Mouse (Mus musculus): ENCODE measurements around the gene Hoga1. TPM values are rescaled to one million over a fixed set of nuclear protein-coding genes. Genes with fewer than 3 reads are reported as not detected.

Gene Hoga1
- polyA plus RNA-seq, 1 experiment from 2014 or later = 0.44 TPM

GRCm38 (mm10) chr19:42089748-42090595 lies 44.6 kb downstream of the Hoga1 start, which contains the start of gene Pi4k2a:
Gene Pi4k2a (plus strand): TSS chr19:42090470.
- Histone ChIP-seq H3K4me1 (peaks cover 30% of the 10 kb centered on the region), H3K9ac (peak within 1 kb of the TSS; percentile 91), H3K27ac (replicated peaks) (peak within 1 kb of the TSS; percentile 91), H3K36me3 (peaks cover 18% of the 10 kb centered on the region), H3K4me3 (peak within 1 kb of the TSS; percentile 96), H3K27me3 (replicated peaks) (no peaks in the 10 kb centered on the region), H3K9me3 (no peaks in the 10 kb centered on the region), H3K4me2 (peak within 1 kb of the TSS; percentile 79)
- WGBS = under 1% methylated on average over 55 of the region's 55 CpGs
- ATAC-seq (ENCODE audit: extremely low read depth, insufficient number of reproducible peaks, low FRiP score, low TSS enrichment) = peak; percentile 98

DNA sequence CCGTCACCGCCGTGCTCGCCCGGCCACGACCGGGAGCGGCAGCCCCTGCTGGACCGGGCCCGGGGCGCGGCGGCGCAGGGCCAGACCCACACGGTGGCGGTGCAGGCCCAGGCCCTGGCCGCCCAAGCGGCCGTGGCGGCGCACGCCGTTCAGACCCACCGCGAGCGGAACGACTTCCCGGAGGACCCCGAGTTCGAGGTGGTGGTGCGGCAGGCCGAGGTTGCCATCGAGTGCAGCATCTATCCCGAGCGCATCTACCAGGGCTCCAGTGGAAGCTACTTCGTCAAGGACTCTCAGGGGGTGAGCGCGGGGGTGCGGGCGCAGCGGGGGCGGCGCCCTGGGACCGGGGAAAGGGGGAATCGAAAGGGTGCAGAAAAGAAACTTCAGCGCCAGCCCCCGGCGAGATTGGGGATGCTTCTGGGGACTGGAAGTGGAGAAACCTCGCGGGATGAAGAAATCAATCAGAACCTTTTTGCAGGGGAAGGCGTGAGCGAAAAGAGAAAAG lies 45.3 kb downstream of the Hoga1 start:
- peak overlapping the region; percentile 73 for H3K4me2 ChIP-seq
- peak; percentile 50 for ATAC-seq (ENCODE audit: extremely low read depth, insufficient number of reproducible peaks, low FRiP score, low TSS enrichment)
- H3K27me3 ChIP-seq (replicated peaks) = no peaks in the 10 kb centered on the region
- H3K9ac ChIP-seq = peak overlapping the region; percentile 91
- peak overlapping the region; percentile 91 for H3K27ac ChIP-seq (replicated peaks)
- under 1% methylated on average over 51 of the region's 52 CpGs for WGBS
- peak overlapping the region; percentile 96 for H3K4me3 ChIP-seq
- peaks cover 22% of the 10 kb centered on the region for H3K36me3 ChIP-seq
- H3K9me3 ChIP-seq = no peaks in the 10 kb centered on the region
- H3K4me1 ChIP-seq = peaks cover 27% of the 10 kb centered on the region

- Histone ChIP-seq H3K27me3 (replicated peaks) (no peaks in the 10 kb centered on the region), H3K9ac (no peak overlapping the region), H3K4me1 (no peaks in the 10 kb centered on the region), H3K4me3 (no peak overlapping the region), H3K36me3 (peaks cover 41% of the 10 kb centered on the region), H3K4me2 (no peak overlapping the region), H3K27ac (replicated peaks) (no peak overlapping the region), H3K9me3 (no peaks in the 10 kb centered on the region)
- 78% methylated on average over 3 of the region's 3 CpGs for WGBS
- ATAC-seq (ENCODE audit: extremely low read depth, insufficient number of reproducible peaks, low FRiP score, low TSS enrichment) = no peak
Observed at GRCm38 (mm10) chr19:42099406-42099805, 54.0 kb downstream of the Hoga1 start.

- Histone ChIP-seq H3K36me3 (peaks cover 54% of the 10 kb centered on the region), H3K4me2 (no peak overlapping the region), H3K27ac (replicated peaks) (no peak overlapping the region), H3K4me3 (no peak overlapping the region), H3K4me1 (no peaks in the 10 kb centered on the region), H3K9ac (no peak overlapping the region), H3K27me3 (replicated peaks) (no peaks in the 10 kb centered on the region), H3K9me3 (no peaks in the 10 kb centered on the region)
- ATAC-seq (ENCODE audit: extremely low read depth, insufficient number of reproducible peaks, low FRiP score, low TSS enrichment) = no peak
- WGBS = 89% methylated on average over 9 of the region's 9 CpGs
Observed at GRCm38 (mm10) chr19:42104681-42105080, 59.3 kb downstream of the Hoga1 start.

DNA sequence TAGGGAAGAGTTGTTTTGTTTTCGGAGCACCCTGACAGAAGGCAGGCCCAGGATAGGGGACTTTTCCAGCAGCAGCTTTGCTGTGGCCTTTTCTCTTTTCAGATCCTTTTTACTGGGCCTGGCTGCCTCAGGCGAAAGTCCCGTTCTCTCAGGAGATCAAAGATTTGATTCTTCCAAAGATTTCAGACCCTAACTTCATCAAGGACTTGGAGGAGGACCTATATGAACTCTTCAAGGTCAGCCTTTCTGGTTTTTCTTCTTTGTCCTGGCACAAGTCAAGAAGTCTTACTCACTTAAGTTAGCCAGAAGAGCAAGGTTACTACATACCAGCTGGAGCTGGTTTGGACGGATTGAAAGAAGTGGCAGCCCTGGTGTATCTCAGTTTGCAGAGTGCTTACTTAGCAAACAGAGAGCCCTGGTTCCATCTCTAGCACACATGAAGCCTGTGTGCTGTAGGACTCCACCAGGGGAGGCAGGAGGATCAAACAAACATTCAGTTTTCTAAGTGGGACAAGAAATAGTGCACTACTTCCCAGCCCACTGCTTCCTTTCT lies 70.4 kb downstream of the Hoga1 start:
- Histone ChIP-seq H3K27ac (replicated peaks) (no peak overlapping the region), H3K4me3 (no peak overlapping the region), H3K9me3 (no peaks in the 10 kb centered on the region), H3K4me2 (no peak overlapping the region), H3K4me1 (no peaks in the 10 kb centered on the region), H3K36me3 (peaks cover 83% of the 10 kb centered on the region), H3K27me3 (replicated peaks) (no peaks in the 10 kb centered on the region), H3K9ac (no peak overlapping the region)
- WGBS = 86% methylated on average over 4 of the region's 4 CpGs
- ATAC-seq (ENCODE audit: extremely low read depth, insufficient number of reproducible peaks, low FRiP score, low TSS enrichment) = no peak

- Histone ChIP-seq H3K36me3 (peaks cover 95% of the 10 kb centered on the region), H3K4me3 (no peak overlapping the region), H3K27ac (replicated peaks) (no peak overlapping the region), H3K4me2 (no peak overlapping the region), H3K27me3 (replicated peaks) (no peaks in the 10 kb centered on the region), H3K9ac (no peak overlapping the region), H3K4me1 (no peaks in the 10 kb centered on the region), H3K9me3 (no peaks in the 10 kb centered on the region)
- WGBS = 95% methylated on average over 9 of the region's 9 CpGs
- no peak for ATAC-seq (ENCODE audit: extremely low read depth, insufficient number of reproducible peaks, low FRiP score, low TSS enrichment)
Observed at GRCm38 (mm10) chr19:42118142-42118541, 72.7 kb downstream of the Hoga1 start.

- no peak overlapping the region for H3K27ac ChIP-seq (replicated peaks)
- 75% methylated on average over 5 of the region's 5 CpGs for WGBS
- H3K27me3 ChIP-seq (replicated peaks) = no peaks in the 10 kb centered on the region
- H3K4me3 ChIP-seq = no peak overlapping the region
- H3K9me3 ChIP-seq = no peaks in the 10 kb centered on the region
- no peak for ATAC-seq (ENCODE audit: extremely low read depth, insufficient number of reproducible peaks, low FRiP score, low TSS enrichment)
- H3K9ac ChIP-seq = no peak overlapping the region
- H3K36me3 ChIP-seq = peaks cover 95% of the 10 kb centered on the region
- 0 out of 2 replicates have a peak, but pooled peaks cover 2% of the 10 kb centered on the region for H3K4me1 ChIP-seq
- no peak overlapping the region for H3K4me2 ChIP-seq
Observed at GRCm38 (mm10) chr19:42118596-42118995, 73.2 kb downstream of the Hoga1 start.

GRCm38 (mm10) chr19:42120451-42120850 lies 75.0 kb downstream of the Hoga1 start:
- H3K4me3 ChIP-seq = no peak overlapping the region
- H3K27ac ChIP-seq (replicated peaks) = no peak overlapping the region
- no peaks in the 10 kb centered on the region for H3K27me3 ChIP-seq (replicated peaks)
- no peak overlapping the region for H3K9ac ChIP-seq
- WGBS = 86% methylated on average over 8 of the region's 8 CpGs
- H3K9me3 ChIP-seq = no peaks in the 10 kb centered on the region
- H3K4me2 ChIP-seq = no peak overlapping the region
- no peak for ATAC-seq (ENCODE audit: extremely low read depth, insufficient number of reproducible peaks, low FRiP score, low TSS enrichment)
- H3K36me3 ChIP-seq = peaks cover 94% of the 10 kb centered on the region
- H3K4me1 ChIP-seq = peaks cover 15% of the 10 kb centered on the region

Other genes with a start within 250 kb of the Hoga1 start
- gene Arhgap19, start 243.6 kb upstream of the Hoga1 start, polyA plus RNA-seq (2015; fragmentation: Nextera tagmentation; extraction: Ambion mirVana) = 11.9 and 13.4 TPM in 2 replicates
- 2.1 and 2.2 TPM in 2 replicates for gene Frat1, start 215.6 kb upstream of the Hoga1 start, polyA plus RNA-seq (2015; fragmentation: Nextera tagmentation; extraction: Ambion mirVana)
- 1.6 and 2.1 TPM in 2 replicates for gene Frat2, start 197.5 kb upstream of the Hoga1 start, polyA plus RNA-seq (2015; fragmentation: Nextera tagmentation; extraction: Ambion mirVana)
- 10.4 and 11.8 TPM in 2 replicates for gene Rrp12, start 149.4 kb upstream of the Hoga1 start, polyA plus RNA-seq (2015; fragmentation: Nextera tagmentation; extraction: Ambion mirVana)
- gene Pgam1, start 133.7 kb upstream of the Hoga1 start, polyA plus RNA-seq (2015; fragmentation: Nextera tagmentation; extraction: Ambion mirVana) = 780 and 862 TPM in 2 replicates
- 46.5 and 47.1 TPM in 2 replicates for gene Exosc1, start 112.2 kb upstream of the Hoga1 start, polyA plus RNA-seq (2015; fragmentation: Nextera tagmentation; extraction: Ambion mirVana)
- gene Zdhhc16, start 112.1 kb upstream of the Hoga1 start, polyA plus RNA-seq (2015; fragmentation: Nextera tagmentation; extraction: Ambion mirVana) = 55.3 and 57.5 TPM in 2 replicates
- 17.2 and 22.1 TPM in 2 replicates for gene Mms19, start 64.5 kb upstream of the Hoga1 start, polyA plus RNA-seq (2015; fragmentation: Nextera tagmentation; extraction: Ambion mirVana)
- 12.8 and 14.6 TPM in 2 replicates for gene Ubtd1, start 63.8 kb upstream of the Hoga1 start, polyA plus RNA-seq (2015; fragmentation: Nextera tagmentation; extraction: Ambion mirVana)
- not detected in 2 replicates for gene Ankrd2, start 9.6 kb upstream of the Hoga1 start, polyA plus RNA-seq (2015; fragmentation: Nextera tagmentation; extraction: Ambion mirVana)
- not detected in 2 replicates for gene 4933411K16Rik, start 6.6 kb downstream of the Hoga1 start, polyA plus RNA-seq (2015; fragmentation: Nextera tagmentation; extraction: Ambion mirVana)
- gene Morn4, start 40.7 kb downstream of the Hoga1 start, polyA plus RNA-seq (2015; fragmentation: Nextera tagmentation; extraction: Ambion mirVana) = 15.2 and 15.3 TPM in 2 replicates
- gene Pi4k2a, start 44.9 kb downstream of the Hoga1 start, polyA plus RNA-seq (2015; fragmentation: Nextera tagmentation; extraction: Ambion mirVana) = 14.5 and 16.9 TPM in 2 replicates
- 30.6 and 34.2 TPM in 2 replicates for gene Avpi1, start 83.4 kb downstream of the Hoga1 start, polyA plus RNA-seq (2015; fragmentation: Nextera tagmentation; extraction: Ambion mirVana)
- gene Marveld1, start 101.8 kb downstream of the Hoga1 start, polyA plus RNA-seq (2015; fragmentation: Nextera tagmentation; extraction: Ambion mirVana) = 7.4 and 7.7 TPM in 2 replicates
- gene Zfyve27, start 118.3 kb downstream of the Hoga1 start, polyA plus RNA-seq (2015; fragmentation: Nextera tagmentation; extraction: Ambion mirVana) = 20.2 and 22.2 TPM in 2 replicates
- gene Sfrp5, start 156.6 kb downstream of the Hoga1 start, polyA plus RNA-seq (2015; fragmentation: Nextera tagmentation; extraction: Ambion mirVana) = 4.4 and 5.4 TPM in 2 replicates
- gene Golga7b, start 202.0 kb downstream of the Hoga1 start, polyA plus RNA-seq (2015; fragmentation: Nextera tagmentation; extraction: Ambion mirVana) = 0.22 and 0.25 TPM in 2 replicates